Mouse (Mus musculus) layer of hippocampus, postnatal 10 days (tissue): ENCODE data around the gene Ankrd34c. TPM values are rescaled to one million over a fixed set of nuclear protein-coding genes. Genes with fewer than 3 reads are reported as not detected.

Source experiments
- DNase-seq, 2 experiments: peaks; one replicate each; pipeline ENCODE4 v3.0.0; 2021; ENCODE audit warnings: low spot score in 2 of 2
- long read RNA-seq: library from polyadenylated mRNA; stranded (forward); transcript quantifications from one replicate; pipeline ENCODE4 v2.0.0, GENCODE M21; 2023
- total RNA-seq, 2 experiments: library from RNA; stranded (reverse); gene quantifications; 2 replicates each; pipeline ENCODE4 v1.2.3; 2021

Ankrd34c gene
- total RNA-seq, result 1 to 10 TPM in 1 of 2 experiments, under 1 TPM in 1; 0.82 to 1.4 TPM
- long read RNA-seq, result 0 reads

GRCm38 (mm10) chr9:89738295-89738694, at the start of gene Ankrd34c:
Ankrd34c (minus strand) TSS chr9:89738475.
- peak in 1 of 2 experiments; percentile 15 for DNase-seq

- DNase-seq, result peak in 1 of 2 experiments; percentile 27
Observed at GRCm38 (mm10) chr9:89787532-89787931, 49.3 kb upstream of the Ankrd34c start.

- DNase-seq, result no peak
Observed at GRCm38 (mm10) chr9:89781395-89781927, 43.2 kb upstream of the Ankrd34c start.

GRCm38 (mm10) chr9:89779237-89779636, 41.0 kb upstream of the Ankrd34c start:
- DNase-seq, result no peak

GRCm38 (mm10) chr9:89771153-89771552, 32.9 kb upstream of the Ankrd34c start:
- no peak for DNase-seq

- no peak for DNase-seq
Observed at GRCm38 (mm10) chr9:89762017-89762416, 23.7 kb upstream of the Ankrd34c start.

- DNase-seq, result no peak
Observed at GRCm38 (mm10) chr9:89758569-89758968, 20.3 kb upstream of the Ankrd34c start.

GRCm38 (mm10) chr9:89758139-89758538, 19.9 kb upstream of the Ankrd34c start:
- no peak for DNase-seq

GRCm38 (mm10) chr9:89757571-89757970, 19.3 kb upstream of the Ankrd34c start:
- no peak for DNase-seq

GRCm38 (mm10) chr9:89740041-89740440, 1.8 kb upstream of the Ankrd34c start:
- no peak for DNase-seq

GRCm38 (mm10) chr9:89737888-89738287, 387 bp downstream of the Ankrd34c start:
- DNase-seq, result no peak

GRCm38 (mm10) chr9:89736932-89737705, 1.2 kb downstream of the Ankrd34c start:
- peak in 1 of 2 experiments; percentile 17 for DNase-seq

- DNase-seq, result peak in 1 of 2 experiments; percentile 21
Observed at GRCm38 (mm10) chr9:89706906-89707305, 31.4 kb downstream of the Ankrd34c start.

- DNase-seq, result no peak
Observed at GRCm38 (mm10) chr9:89705197-89705533, 33.1 kb downstream of the Ankrd34c start.

- DNase-seq, result peak; percentile 84 to 93
Observed at GRCm38 (mm10) chr9:89704265-89705196, 33.7 kb downstream of the Ankrd34c start, which contains the start of gene Tmed3. Tmed3 (minus strand) TSS chr9:89705068.

- DNase-seq, result no peak
Observed at GRCm38 (mm10) chr9:89700910-89701457, 37.3 kb downstream of the Ankrd34c start.

- no peak for DNase-seq
Observed at GRCm38 (mm10) chr9:89695143-89695542, 43.1 kb downstream of the Ankrd34c start.

- no peak for DNase-seq
Observed at GRCm38 (mm10) chr9:89693670-89694069, 44.6 kb downstream of the Ankrd34c start.

GRCm38 (mm10) chr9:89689179-89689578, 49.1 kb downstream of the Ankrd34c start:
- DNase-seq, result no peak

GRCm38 (mm10) chr9:89687503-89688226, 50.6 kb downstream of the Ankrd34c start:
- peak in 1 of 2 experiments; percentile 19 for DNase-seq

- no peak for DNase-seq
Observed at GRCm38 (mm10) chr9:89686262-89686661, 52.0 kb downstream of the Ankrd34c start.
